Mouse (Mus musculus) embryonic facial prominence, embryonic 11.5 days (tissue): ENCODE results near the gene Usp10. TPM values are rescaled to one million over a fixed set of nuclear protein-coding genes. Genes with fewer than 3 reads are reported as not detected.
A peak's percentile ranks its signal among the peaks of the same experiment; 100 is the strongest.

Experiments
- ATAC-seq: fragments of 200-750 bp; cut with Nextera tagmentation; replicated peaks from 2 replicates; pipeline ENCODE4 v1.8.0; 2017; ENCODE audit warnings: low read depth; ENCODE audit not compliant: insufficient number of reproducible peaks, low FRiP score, low TSS enrichment
- DNase-seq: peaks from one replicate; pipeline ENCODE4 v3.0.0-alpha.2; 2015; ENCODE audit warnings: low spot score
- H3K27ac ChIP-seq: fragments of 300-500 bp; sonication (generic); replicated peaks from 2 replicates; pipeline ENCODE4 v1.5.1; 2014; ENCODE audit warnings: mild to moderate bottlenecking, low read depth, low read length, control low read depth
- H3K27me3 ChIP-seq: fragments of 300-500 bp; sonication (generic); 2 replicates; pipeline ENCODE4 v1.6.1; 2014; ENCODE audit warnings: mild to moderate bottlenecking, low read length, moderate library complexity, mixed read lengths; ENCODE audit not compliant: control insufficient read depth, insufficient read depth
- H3K36me3 ChIP-seq: fragments of 300-500 bp; sonication (generic); replicated peaks from 2 replicates; pipeline ENCODE4 v1.6.1; 2014; ENCODE audit warnings: low read depth, mild to moderate bottlenecking, low read length, moderate library complexity, mixed read lengths; ENCODE audit not compliant: control insufficient read depth, insufficient read depth
- H3K4me1 ChIP-seq: fragments of 300-500 bp; sonication (generic); 2 replicates; pipeline ENCODE4 v1.6.1; 2014; ENCODE audit warnings: low read length, mixed read lengths; ENCODE audit not compliant: control insufficient read depth, insufficient read depth
- H3K4me2 ChIP-seq: fragments of 300-500 bp; sonication (generic); 2 replicates; pipeline ENCODE4 v1.6.1; 2014; ENCODE audit warnings: low read depth, mild to moderate bottlenecking, control low read depth, low read length, moderate library complexity
- H3K4me3 ChIP-seq: fragments of 300-500 bp; sonication (generic); 2 replicates; pipeline ENCODE4 v1.5.1; 2014; ENCODE audit warnings: low read depth, low read length, control low read depth
- H3K9ac ChIP-seq: fragments of 300-500 bp; sonication (generic); replicated peaks from 2 replicates; pipeline ENCODE4 v1.6.1; 2014; ENCODE audit warnings: mild to moderate bottlenecking, control low read depth, low read length
- H3K9me3 ChIP-seq: fragments of 300-500 bp; sonication (generic); replicated peaks from 2 replicates; pipeline ENCODE4 v1.6.1; 2016; ENCODE audit warnings: mild to moderate bottlenecking, low read length, inconsistent platforms, mixed read lengths; ENCODE audit not compliant: control insufficient read depth
- WGBS: fragments of 180-500 bp; shearing (Covaris S2); extraction: QIAGEN DNeasy Blood & Tissue Kit; methylation state at CpG from one replicate; pipeline ENCODE4 v1.1.7; 2014; 5-methylcytosine and 5-hydroxymethylcytosine counted together
- polyA plus RNA-seq: library from polyadenylated mRNA; unstranded; fragments of >200 nt; fragmentation: Nextera tagmentation; extraction: Ambion mirVana; gene quantifications from 2 replicates; pipeline ENCODE4 v1.2.1, GENCODE M21; 2014

The Usp10 gene
- polyA plus RNA-seq, 1 experiment from 2014 or later = 143 TPM

DNA sequence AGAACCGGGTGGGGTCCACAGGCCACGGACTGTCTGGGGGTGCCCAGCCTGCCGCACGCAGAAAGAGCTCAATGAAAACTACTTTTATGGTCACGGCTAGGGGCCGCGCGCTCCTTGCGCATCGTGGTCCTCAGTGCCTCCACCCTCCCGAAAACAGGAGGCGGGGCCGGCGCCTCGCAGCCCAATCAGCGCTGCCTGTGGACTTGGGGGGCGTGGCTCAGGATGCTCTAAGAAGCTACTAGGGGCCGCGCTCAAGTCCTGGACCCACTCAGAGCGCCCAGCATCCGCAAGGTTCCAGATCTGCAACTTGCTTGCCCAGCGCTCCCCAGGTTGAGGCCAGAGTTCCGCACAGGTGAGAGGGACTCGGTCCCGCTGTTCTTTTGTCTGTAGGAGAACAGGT is 82.1 kb downstream of the Usp10 start, which contains the start of gene Crispld2:
Gene Crispld2 (plus strand): TSS at position 190 of the 400 bp plus-strand sequence.
- Histone ChIP-seq H3K27ac (no peak within 1 kb of the TSS), H3K9ac (peak within 1 kb of the TSS; percentile 22), H3K4me2 (peak within 1 kb of the TSS; percentile 53), H3K9me3 (no peaks in the 10 kb centered on the region), H3K4me3 (peak within 1 kb of the TSS; percentile 24), H3K4me1 (peaks cover 11% of the 10 kb centered on the region), H3K36me3 (no peaks in the 10 kb centered on the region), H3K27me3 (peaks cover 2% of the 10 kb centered on the region; the same call in 1 of the 2 replicates)
- under 1% methylated on average over 25 of the region's 25 CpGs for WGBS
- DNase-seq = peak; percentile 95
- peak; percentile 88 for ATAC-seq

DNA sequence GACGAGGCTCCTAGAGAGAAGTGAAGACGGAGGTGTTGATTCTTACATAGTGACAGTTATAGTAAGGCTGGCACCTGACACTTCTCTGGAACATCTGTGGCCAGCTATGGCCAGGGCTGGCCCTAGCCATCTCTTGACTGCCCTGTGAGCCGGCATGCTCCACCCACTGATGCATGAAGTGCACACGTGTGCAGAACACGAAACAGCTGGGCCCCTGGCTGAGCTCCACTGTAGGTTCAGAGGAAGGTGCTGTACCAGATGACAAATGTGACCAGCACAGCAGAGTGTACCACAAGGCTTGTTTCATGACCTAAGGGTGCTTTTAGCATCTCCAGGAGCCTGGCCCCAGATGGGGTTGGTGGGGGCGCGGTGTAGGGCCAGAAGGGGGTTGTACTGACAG is 84.0 kb downstream of the Usp10 start:
- peaks cover 2% of the 10 kb centered on the region; the same call in 1 of the 2 replicates for H3K27me3 ChIP-seq
- H3K4me3 ChIP-seq = no peak overlapping the region
- ATAC-seq (0 out of 2 replicates have a peak, but pooled peaks have one; percentile 12), DNase-seq (peak; percentile 51)
- H3K4me1 ChIP-seq = peaks cover 11% of the 10 kb centered on the region
- no peak overlapping the region for H3K9ac ChIP-seq
- no peaks in the 10 kb centered on the region for H3K36me3 ChIP-seq
- H3K27ac ChIP-seq = peak overlapping the region; percentile 24; the same call in 1 of the 2 replicates
- 56% methylated on average over 7 of the region's 7 CpGs for whole genome bisulfite sequencing
- no peaks in the 10 kb centered on the region for H3K9me3 ChIP-seq
- H3K4me2 ChIP-seq = peak overlapping the region; percentile 4; the same call in 1 of the 2 replicates

DNA sequence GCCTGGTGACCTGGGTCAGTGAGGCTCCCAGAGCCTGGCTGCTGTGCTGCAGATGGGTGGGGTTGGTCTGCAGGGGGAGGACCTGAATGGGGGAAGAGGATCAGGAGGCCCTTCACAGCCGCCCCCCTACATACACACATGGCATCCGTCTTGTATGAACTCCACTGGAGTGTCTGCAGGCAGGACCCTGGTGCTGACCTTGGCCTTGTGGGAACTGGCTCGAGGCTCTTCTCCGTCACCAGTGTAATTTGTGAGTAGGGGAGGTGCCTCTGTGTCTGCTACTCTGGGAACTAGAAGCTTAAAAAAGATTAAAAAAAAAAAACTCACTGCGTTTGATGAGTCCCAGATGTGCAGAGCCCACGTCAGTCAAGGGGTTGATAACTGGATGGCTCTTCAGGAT is 84.4 kb downstream of the Usp10 start:
- DNase-seq (peak; percentile 58), ATAC-seq (0 out of 2 replicates have a peak, but pooled peaks have one; percentile 10)
- Histone ChIP-seq H3K4me2 (peak overlapping the region; percentile 4; the same call in 1 of the 2 replicates), H3K27ac (peak overlapping the region; percentile 24; the same call in 1 of the 2 replicates), H3K9me3 (no peaks in the 10 kb centered on the region), H3K4me1 (peaks cover 11% of the 10 kb centered on the region), H3K36me3 (no peaks in the 10 kb centered on the region), H3K27me3 (peaks cover 2% of the 10 kb centered on the region; the same call in 1 of the 2 replicates), H3K4me3 (no peak overlapping the region), H3K9ac (no peak overlapping the region)
- WGBS = 26% methylated on average over 6 of the region's 6 CpGs

DNA sequence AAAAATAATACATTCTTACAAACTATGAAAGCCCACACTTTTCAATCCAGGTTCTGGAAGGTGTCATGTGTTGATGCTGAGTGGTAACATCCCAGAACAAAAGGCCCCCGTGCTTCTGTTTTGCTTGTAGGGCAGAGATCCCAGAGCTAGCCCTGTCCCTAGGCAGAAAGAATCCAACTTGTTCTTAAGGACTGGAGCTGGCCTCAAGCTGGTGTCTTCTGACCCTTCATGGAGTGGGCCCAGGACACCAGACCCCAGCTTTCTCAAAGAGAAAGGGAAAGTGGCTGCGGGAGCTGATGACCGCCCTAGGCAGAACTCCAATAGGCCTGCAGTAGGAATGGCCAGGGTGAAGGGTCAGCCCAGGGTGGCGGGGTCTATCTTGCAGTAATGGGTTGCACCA is 87.1 kb downstream of the Usp10 start:
- Histone ChIP-seq H3K4me3 (no peak overlapping the region), H3K36me3 (no peaks in the 10 kb centered on the region), H3K4me2 (no peak overlapping the region), H3K4me1 (peaks cover 11% of the 10 kb centered on the region), H3K27ac (no peak overlapping the region), H3K9me3 (no peaks in the 10 kb centered on the region), H3K27me3 (peaks cover 2% of the 10 kb centered on the region; the same call in 1 of the 2 replicates), H3K9ac (no peak overlapping the region)
- ATAC-seq (no peak), DNase-seq (no peak)
- WGBS = 83% methylated on average over 4 of the region's 4 CpGs

DNA sequence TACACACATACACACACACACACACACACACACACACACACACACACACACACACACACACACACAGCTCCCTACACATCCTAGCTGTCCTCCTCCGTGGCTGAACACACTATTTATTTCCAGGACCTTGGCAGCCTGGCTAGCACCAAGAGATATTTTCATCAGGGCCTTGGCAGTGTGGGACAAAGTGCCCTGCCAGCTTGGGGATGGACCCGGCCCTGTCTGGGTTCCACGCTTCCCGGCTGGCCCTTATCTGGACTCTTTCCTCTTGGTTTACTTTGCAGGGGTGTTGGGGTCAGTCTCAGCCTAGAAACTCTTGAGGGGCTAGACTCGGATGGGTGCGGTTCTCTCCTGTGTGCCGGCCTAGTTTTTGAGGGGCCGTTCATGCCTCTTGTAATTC is 90.3 kb downstream of the Usp10 start:
- Histone ChIP-seq H3K9ac (no peak overlapping the region), H3K27ac (no peak overlapping the region), H3K4me1 (peaks cover 3% of the 10 kb centered on the region; the same call in 1 of the 2 replicates), H3K9me3 (no peaks in the 10 kb centered on the region), H3K4me3 (no peak overlapping the region), H3K4me2 (no peak overlapping the region), H3K36me3 (no peaks in the 10 kb centered on the region), H3K27me3 (no peaks in the 10 kb centered on the region)
- WGBS = 76% methylated on average over 8 of the region's 8 CpGs
- no peak for ATAC-seq
- no peak for DNase-seq

DNA sequence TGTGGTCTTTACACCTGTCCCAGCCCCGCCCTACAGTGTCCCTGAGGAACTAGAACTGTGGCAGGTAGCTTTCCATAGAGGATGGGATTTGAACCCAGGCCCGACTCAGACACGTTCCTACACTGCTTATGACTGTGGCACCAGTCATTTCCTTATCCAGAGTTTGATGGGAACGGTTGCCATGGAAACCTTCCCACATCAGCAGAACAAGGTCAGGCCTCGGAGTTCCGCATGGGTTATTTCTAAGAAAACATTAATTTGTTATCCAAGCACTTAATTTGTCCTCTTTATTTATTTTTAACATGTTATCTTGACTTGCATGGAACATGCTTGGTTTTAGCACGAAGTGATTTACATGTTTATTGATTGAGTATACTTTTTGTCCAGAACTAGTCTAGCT is 91.6 kb downstream of the Usp10 start:
- 65% methylated on average over 7 of the region's 7 CpGs for WGBS
- Histone ChIP-seq H3K36me3 (no peaks in the 10 kb centered on the region), H3K4me3 (no peak overlapping the region), H3K9ac (no peak overlapping the region), H3K27me3 (no peaks in the 10 kb centered on the region), H3K4me1 (peaks cover 3% of the 10 kb centered on the region; the same call in 1 of the 2 replicates), H3K27ac (no peak overlapping the region), H3K4me2 (no peak overlapping the region), H3K9me3 (no peaks in the 10 kb centered on the region)
- ATAC-seq (no peak), DNase-seq (peak; percentile 53)

DNA sequence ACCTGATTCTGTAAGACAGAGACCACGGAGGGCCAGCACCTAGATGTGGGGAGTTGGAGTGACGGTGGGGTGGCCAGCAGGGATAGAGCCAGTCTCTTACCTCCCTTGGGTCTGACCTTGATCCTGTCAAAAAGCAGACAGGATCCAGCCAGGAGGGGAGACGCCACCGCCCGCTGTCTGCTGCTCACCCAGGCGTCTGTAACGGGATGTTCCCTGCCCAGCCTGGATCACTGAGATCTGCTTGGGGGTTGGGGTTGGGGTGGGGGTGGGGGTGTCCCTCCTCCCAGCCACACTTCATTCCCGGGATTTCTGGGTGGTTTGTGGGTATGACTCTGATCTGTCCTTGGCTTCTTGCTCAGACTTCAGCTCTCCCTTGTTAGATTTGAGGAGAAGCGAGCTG is 92.2 kb downstream of the Usp10 start:
- Histone ChIP-seq H3K27me3 (no peaks in the 10 kb centered on the region), H3K4me3 (no peak overlapping the region), H3K36me3 (no peaks in the 10 kb centered on the region), H3K9me3 (no peaks in the 10 kb centered on the region), H3K4me2 (no peak overlapping the region), H3K27ac (no peak overlapping the region), H3K9ac (no peak overlapping the region), H3K4me1 (peaks cover 3% of the 10 kb centered on the region; the same call in 1 of the 2 replicates)
- WGBS = 58% methylated on average over 9 of the region's 9 CpGs
- ATAC-seq (no peak), DNase-seq (no peak)

DNA sequence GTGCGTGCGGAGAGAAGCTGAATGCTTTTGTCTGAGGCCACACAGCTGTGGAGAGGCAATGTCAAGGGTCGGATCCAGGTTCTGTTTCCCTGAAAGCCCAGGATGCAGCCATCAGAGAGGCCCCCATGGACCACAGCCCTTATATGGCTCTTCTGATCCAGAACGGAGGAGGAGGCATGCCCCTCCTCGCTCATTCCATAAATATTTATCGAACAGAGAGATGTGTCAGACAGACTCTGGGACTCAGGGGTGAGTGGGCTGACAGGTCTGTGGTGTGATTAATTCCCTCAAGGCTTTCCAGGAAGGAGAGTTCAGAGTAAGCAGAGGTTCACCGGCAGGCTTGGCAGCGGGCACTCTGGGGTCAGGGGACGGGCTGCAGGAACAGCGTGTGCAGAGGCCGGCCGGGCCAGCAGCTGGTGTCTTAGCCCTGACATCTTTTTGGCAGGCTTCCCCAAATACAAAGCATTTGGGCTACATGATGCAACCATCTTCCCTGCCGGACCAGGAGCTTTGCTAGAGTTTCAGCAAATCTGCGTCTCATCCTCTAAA is 94.1 kb downstream of the Usp10 start:
- Histone ChIP-seq H3K9me3 (no peaks in the 10 kb centered on the region), H3K27me3 (no peaks in the 10 kb centered on the region), H3K4me1 (peaks cover 3% of the 10 kb centered on the region; the same call in 1 of the 2 replicates), H3K36me3 (no peaks in the 10 kb centered on the region), H3K9ac (no peak overlapping the region; the same call in 1 of the 2 replicates), H3K4me3 (no peak overlapping the region), H3K4me2 (no peak overlapping the region), H3K27ac (0 out of 2 replicates have a peak overlapping the region, but pooled peaks have one; percentile 28)
- 31% methylated on average over 14 of the region's 14 CpGs for WGBS
- DNase-seq (peak; percentile 59), ATAC-seq (no peak)
